11 mouse cellular contexts compared by ENCODE assay signal in the genomic region with DNA sequence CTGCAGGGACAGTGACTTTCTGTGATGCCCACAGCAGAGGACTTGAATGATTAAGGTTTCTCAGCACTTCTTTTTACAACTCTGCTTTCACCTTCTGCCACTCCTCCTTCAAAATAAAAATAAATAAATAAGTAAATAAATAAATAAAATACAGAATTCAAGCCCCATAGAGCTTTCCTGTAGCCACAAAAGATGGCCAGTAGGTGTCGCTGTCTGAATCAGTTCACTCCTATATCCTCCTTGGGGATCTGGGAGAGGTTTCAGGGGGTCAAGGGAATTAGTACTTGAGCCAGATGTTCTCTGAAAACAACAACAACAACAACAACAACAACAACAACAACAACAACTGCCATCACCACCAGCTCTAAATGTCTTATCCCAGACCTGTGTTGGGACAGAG.
A peak's percentile ranks its signal among the peaks of the same experiment; 100 is the strongest.
DNase-seq lines count a peak whose midpoint lies in the region; ATAC-seq lines count a peak whose summit lies in the region.
"Had no signal": no experiment of that assay in that cellular context is flagged by ENCODE, and none has a peak within 500 bp of the region (broad histone marks: within the 10 kb centered on the region; RNA-seq: fewer than 3 reads in every experiment).

No protein-coding gene starts in this region.

- H3K36me3 ChIP-seq in hindbrain, embryonic 11.5 days (ENCODE audit: control insufficient read depth, insufficient read depth, low read length): no peaks in the 10 kb centered on the region
- H3K36me3 ChIP-seq in hindbrain, embryonic 16.5 days (ENCODE audit: control insufficient read depth, insufficient read depth, low read length): no peaks in the 10 kb centered on the region
- H3K36me3 ChIP-seq: forebrain, embryonic 15.5 days; heart, embryonic 12.5 days had no signal

- H3K27me3 ChIP-seq in hindbrain, embryonic 11.5 days (ENCODE audit: control insufficient read depth, insufficient read depth, low read length): no peaks in the 10 kb centered on the region
- H3K27me3 ChIP-seq in hindbrain, embryonic 16.5 days (replicated peaks; ENCODE audit: control insufficient read depth, insufficient read depth, low read length): no peaks in the 10 kb centered on the region
- H3K27me3 ChIP-seq: forebrain, embryonic 15.5 days; heart, embryonic 12.5 days had no signal

- WGBS in hindbrain, embryonic 11.5 days: 17% methylated on average over 1 of the region's 1 CpGs
- WGBS in hindbrain, embryonic 16.5 days: 17% methylated on average over 1 of the region's 1 CpGs

- no peak overlapping the region for H3K4me2 ChIP-seq in hindbrain, embryonic 11.5 days (replicated peaks; ENCODE audit: low read depth, low read length)
- no peak overlapping the region for H3K4me2 ChIP-seq in hindbrain, embryonic 16.5 days (ENCODE audit: low read length)
- H3K4me2 ChIP-seq: forebrain, embryonic 15.5 days; heart, embryonic 12.5 days had no signal

- no peak for ATAC-seq in hindbrain, embryonic 11.5 days (ENCODE audit: low FRiP score)
- ATAC-seq in hindbrain, embryonic 16.5 days: no peak
- ATAC-seq: forebrain, embryonic 15.5 days; inflammation-experienced regulatory T-cells, adult 6 months had no signal

- H3K4me1 ChIP-seq in hindbrain, embryonic 11.5 days (replicated peaks; ENCODE audit: control insufficient read depth, insufficient read depth, low read length): no peaks in the 10 kb centered on the region
- no peaks in the 10 kb centered on the region for H3K4me1 ChIP-seq in hindbrain, embryonic 16.5 days (ENCODE audit: control insufficient read depth, insufficient read depth, low read depth, low read length)

- H3K9me3 ChIP-seq in hindbrain, embryonic 11.5 days (ENCODE audit: control insufficient read depth, low read length): no peaks in the 10 kb centered on the region
- H3K9me3 ChIP-seq in hindbrain, embryonic 16.5 days (ENCODE audit: control insufficient read depth, low read length): no peaks in the 10 kb centered on the region
- H3K9me3 ChIP-seq: forebrain, embryonic 15.5 days; heart, embryonic 12.5 days had no signal

- H3K27ac ChIP-seq in hindbrain, embryonic 11.5 days (ENCODE audit: low read depth, low read length): no peak overlapping the region
- no peak overlapping the region for H3K27ac ChIP-seq in hindbrain, embryonic 16.5 days (ENCODE audit: low read depth, low read length)
- H3K27ac ChIP-seq: forebrain, embryonic 15.5 days had no signal

- peak; percentile 41 for DNase-seq in hindbrain, embryonic 11.5 days (ENCODE audit: low spot score)
- peak; percentile 13 for DNase-seq in lung, postnatal 10 days
- no peak for DNase-seq in lung, postnatal 4 days
- peak; percentile 53 for DNase-seq in R1 (ENCODE audit: low read depth, low spot score)
- DNase-seq in kidney, postnatal 4 days: peak; percentile 20 to 23
- no peak for DNase-seq in layer of hippocampus, adult 8-10 months (ENCODE audit: low spot score in 2 of 2)
- no peak for DNase-seq in layer of hippocampus, adult 9-11 months

- H3K9ac ChIP-seq in hindbrain, embryonic 11.5 days (ENCODE audit: low read depth, low read length): no peak overlapping the region
- no peak overlapping the region for H3K9ac ChIP-seq in hindbrain, embryonic 16.5 days (ENCODE audit: low read depth, low read length)
- H3K9ac ChIP-seq: forebrain, embryonic 15.5 days; heart, embryonic 12.5 days had no signal

- no peak overlapping the region for H3K4me3 ChIP-seq in hindbrain, embryonic 11.5 days (ENCODE audit: low read depth, low read length)
- H3K4me3 ChIP-seq in hindbrain, embryonic 16.5 days (ENCODE audit: low read length): no peak overlapping the region
- H3K4me3 ChIP-seq: forebrain, embryonic 15.5 days; heart, embryonic 12.5 days had no signal

Comparison
In these comparisons a context has a peak if more than half of its experiments do, and no peak if none do; other contexts are left out.
1. DNase-seq: peak in hindbrain, embryonic 11.5 days (single experiment), lung, postnatal 10 days (single experiment), R1 (single experiment) and kidney, postnatal 4 days (2 of 2); none in lung, postnatal 4 days (0 of 2), layer of hippocampus, adult 8-10 months (0 of 2) and layer of hippocampus, adult 9-11 months (single experiment).